Mouse (Mus musculus): Measurements from ENCODE around the gene Itpk1.

Itpk1 gene

DNA sequence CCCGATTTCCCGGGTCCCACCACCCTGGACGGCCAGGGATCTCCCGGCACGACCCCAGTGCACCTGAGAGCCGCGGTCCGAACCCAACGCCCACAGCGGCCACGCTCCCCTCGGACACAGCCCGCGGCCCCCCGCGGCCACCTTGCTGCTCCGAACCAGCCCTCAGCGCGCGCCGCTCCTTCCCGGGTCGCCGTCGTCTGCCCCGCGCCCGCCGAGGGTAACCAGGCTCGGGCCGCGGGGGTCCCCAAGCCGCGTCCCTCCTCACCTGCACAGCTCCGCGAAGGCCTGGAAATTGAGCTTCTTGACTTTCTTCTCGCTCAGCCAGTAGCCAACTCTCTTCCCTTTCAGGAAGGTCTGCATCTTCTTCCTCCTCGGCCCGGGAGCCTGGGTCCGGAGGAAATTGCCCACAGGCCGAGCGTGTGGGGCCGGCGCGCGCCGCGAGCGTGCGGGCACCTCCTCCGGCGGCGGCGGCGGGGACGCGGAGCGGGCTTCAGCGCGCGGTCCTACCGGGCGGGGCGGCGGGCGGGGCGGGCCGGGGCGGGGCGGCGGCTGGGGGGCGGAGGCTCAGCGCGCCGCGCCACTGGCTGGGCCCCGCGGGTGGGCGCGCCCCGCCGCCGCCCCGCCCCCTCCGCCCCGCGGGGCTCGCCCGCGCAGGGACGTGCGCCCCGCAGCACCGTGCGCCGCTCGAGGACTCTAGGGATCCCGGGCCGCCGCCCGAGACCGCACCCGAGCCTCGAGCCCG lies at the start of gene Itpk1:
TSS of gene Itpk1 (minus strand) at position 474 of the 742 bp plus-strand sequence.
- peak; percentile 83 for DNase-seq

DNA sequence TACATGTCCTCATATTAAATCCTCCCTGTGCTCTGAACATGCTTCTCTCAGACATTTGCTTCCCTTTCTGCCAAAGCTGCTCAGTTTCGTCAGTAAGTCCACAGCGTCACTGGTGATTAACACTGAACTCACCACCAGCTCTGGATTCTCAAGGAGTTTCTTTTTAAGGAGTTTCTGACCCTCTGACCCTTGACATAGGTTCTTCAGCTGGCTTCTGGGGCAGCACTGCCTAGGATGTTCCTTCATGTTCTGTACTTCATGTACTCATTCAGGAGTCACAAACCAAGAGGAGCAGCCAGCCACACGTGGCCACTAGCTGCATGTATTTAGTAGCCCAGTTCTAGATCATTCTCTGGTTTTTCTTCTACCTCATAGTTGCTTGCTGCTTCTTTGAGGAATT lies 43.5 kb upstream of the Itpk1 start:
- no peak for DNase-seq

DNA sequence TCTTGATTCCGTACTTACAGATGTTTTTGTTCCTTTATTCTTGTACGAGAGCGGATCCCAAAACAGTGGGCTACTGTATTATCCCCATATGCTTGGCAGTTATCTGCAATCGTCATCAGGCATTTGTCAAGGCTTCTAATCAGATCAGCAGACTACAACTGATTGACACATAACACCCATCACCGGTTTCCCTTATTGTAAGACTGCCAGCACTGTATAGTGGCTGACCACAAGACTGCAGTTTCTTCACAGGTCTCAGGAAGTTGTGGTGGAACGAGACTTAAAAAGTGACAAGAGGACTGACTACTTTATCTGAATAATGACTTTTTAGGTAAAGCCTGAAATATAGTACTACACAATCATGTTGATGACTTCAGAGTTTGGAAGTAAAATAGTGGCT lies 40.1 kb upstream of the Itpk1 start:
- DNase-seq = no peak

DNA sequence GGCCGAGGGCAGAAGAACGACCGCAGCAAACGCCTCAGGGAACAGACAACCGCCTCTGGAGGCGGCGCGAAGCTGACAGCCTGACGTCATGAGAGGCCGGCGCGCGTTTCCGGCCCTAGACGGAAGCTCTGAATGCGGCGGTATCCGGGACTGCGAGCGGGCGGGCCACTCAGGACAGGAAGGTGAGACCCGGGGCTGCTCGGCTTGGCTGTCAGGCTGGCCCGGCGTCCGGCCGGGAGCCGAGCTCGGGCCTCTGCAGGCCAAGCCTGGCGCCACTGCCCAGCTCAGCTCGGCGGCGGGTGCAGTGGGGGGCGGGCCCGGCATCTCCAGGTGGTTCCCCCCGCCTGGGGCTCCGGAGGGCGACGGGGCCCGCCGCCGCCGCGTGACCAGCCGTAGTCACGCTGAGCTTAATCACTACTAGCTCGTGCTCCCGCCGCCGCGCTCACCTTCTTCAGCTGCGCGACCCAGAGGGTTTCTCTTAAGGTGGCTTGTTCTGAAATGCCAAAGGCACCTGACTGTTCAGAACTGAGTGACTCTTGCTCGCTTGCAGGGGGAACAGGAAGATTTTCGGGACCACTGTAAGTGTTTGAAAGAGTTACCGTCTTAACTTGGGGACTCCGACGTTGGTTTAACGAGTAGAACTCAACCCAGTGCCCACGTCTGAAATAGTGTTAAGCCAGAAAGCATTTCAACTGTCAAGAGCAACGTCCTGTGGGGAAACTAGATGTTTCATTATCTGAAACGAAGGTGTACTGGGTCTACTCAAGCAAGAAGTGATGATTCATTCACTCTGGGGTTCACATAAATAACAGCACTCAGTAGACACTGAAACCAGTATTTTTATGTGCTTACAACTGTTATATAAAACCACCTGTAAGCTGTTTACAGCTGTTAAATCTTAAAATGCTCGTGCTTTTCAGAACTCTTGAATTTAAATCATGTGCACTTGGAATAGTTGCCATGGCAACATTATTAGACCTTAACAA lies 39.2 kb upstream of the Itpk1 start, which contains the start of the genes Moap1 and Tmem251:
TSS of gene Moap1 (minus strand) at position 73 of the 986 bp plus-strand sequence.
TSS of gene Tmem251 (plus strand) at position 174 of the 986 bp plus-strand sequence.
- peak; percentile 95 for DNase-seq

DNA sequence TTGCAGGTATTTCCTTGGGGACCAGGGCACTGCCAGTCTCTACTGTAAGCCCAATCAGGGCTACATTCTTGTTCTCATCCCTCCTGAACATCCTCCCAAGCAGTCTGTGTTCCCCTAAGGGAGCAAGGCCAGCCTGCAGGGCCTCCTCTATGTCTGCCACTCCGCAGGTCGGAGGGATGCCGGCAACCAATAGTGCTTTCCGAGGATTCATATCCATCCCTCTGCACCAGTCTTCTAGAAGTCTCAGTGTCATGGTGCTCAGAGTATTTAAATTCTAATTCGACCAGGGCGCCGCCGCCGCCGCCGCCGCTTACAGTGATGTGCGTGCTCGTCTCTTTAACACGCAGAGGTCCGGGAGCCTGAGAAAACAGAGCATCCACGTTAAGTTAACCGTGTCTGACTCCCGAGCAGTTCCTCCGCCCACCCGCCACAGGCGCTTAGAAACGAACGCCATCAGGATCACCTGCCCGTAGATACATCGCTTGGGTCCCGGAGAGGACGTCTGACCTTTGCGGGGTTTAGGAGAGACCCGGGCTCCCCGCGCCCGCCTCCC lies 38.4 kb upstream of the Itpk1 start:
- DNase-seq = no peak

DNA sequence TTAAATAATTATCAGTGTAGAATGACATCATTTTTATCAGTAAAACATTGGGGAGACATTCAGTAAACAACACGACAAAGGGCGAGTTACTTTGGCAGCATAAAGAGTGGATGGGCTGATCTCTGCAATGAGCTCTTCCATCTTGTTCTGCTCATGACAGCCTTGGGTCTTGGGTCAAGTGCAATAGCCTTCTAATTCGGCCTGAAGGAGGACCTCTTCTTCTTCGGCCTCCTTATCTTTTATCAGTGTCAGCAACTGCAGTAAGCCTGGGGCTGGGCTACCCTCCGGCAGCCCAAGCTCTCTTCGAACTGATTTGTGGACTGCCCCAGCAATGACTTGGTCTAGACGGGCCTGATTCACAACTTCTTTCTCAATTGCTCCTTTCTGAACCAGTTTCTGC lies 37.3 kb upstream of the Itpk1 start:
- DNase-seq = no peak

DNA sequence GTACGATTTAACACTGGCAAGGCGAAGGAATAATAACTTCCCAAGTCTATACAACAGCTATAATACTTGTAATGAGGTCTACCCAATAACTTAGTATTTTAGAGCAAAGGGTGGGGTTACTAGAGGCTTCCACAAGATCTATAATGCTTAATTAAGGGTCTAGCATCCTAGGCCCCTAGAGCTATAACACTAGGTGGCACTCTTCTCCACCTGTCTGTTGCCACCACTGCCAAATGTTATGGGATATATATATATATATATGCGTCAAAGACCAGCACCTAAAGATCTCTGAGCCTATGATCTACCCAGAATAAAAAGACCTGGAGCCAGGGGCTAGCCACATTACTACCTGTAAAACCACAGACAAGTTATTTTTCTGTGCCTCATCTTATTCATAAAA lies 35.6 kb upstream of the Itpk1 start:
- DNase-seq = peak; percentile 37

DNA sequence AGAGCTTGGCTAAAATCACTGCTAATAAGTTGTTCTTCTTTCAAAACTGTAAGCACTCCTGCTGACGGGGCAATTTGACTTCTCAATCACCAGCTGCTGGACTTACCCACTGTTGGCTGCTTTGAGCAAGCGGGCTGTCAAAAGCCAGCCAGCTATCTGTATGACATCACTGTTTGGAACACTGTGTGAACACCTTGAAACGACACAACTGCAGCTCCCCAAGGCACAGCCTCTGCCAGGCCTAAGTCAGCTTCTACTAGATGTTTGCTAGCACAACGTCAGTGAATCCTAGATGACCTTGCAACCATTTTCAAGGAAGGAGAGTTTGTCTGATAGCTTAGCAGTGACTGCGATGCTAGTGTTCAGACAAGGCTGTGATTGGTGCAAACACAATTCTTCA lies 34.4 kb upstream of the Itpk1 start:
- DNase-seq = no peak

DNA sequence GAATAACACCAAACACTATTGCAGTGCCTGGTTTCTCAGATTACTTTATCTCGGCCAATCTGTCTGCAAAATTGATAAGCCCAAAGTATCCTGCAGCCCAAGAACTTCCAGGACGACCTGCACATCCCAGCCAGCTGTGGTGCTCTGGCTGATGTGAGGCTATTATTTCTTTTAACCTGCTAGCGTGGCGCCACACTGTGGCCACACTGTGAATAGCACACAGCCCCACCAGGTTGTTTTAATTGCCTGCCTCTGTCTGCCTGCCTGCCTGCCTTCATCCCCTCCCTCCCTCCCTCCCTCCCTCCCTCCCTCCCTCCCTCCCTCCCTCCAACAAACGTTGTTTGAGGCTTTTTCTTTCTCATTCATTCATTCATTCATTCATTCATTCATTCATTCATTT lies 28.7 kb upstream of the Itpk1 start:
- DNase-seq = peak; percentile 72

DNA sequence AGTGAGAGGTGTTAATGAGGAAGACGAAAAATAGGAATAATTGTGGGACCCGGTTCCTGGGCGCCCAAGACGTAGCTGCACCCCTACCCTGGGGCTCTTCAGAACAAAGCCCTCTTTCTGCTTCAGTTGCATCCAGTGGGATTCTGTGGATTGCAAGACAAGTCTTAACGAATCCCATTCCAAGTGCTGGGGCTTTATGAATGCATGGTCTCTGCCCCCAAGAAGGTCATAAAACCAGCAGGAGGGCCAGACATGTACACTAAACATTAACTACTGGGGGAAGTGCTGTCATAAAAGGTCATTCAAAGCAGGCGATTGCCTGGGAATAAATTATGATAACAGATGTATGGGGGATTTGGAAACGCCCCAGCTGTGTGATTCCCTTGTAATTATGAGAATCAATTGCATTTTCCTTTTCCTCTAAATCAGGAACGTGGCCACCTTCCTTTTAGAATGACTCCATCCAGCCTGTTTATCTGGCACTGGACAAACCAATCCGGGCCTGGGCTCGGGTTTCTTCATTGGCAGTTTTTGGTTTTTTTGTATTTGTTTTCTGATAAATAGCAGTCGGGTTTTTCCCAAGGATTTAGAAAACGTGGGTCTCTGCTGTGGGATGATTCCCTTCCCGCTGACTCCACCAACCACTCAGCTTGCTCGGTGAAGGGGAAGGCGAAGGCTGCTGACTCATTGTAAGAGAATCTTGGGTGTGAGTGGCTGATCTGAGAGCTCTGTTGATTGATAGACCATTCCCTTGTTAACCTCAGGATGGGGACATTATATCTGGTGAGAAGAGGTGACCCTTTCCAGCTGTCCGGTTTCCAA lies 26.3 kb upstream of the Itpk1 start:
- peak; percentile 63 for DNase-seq

DNA sequence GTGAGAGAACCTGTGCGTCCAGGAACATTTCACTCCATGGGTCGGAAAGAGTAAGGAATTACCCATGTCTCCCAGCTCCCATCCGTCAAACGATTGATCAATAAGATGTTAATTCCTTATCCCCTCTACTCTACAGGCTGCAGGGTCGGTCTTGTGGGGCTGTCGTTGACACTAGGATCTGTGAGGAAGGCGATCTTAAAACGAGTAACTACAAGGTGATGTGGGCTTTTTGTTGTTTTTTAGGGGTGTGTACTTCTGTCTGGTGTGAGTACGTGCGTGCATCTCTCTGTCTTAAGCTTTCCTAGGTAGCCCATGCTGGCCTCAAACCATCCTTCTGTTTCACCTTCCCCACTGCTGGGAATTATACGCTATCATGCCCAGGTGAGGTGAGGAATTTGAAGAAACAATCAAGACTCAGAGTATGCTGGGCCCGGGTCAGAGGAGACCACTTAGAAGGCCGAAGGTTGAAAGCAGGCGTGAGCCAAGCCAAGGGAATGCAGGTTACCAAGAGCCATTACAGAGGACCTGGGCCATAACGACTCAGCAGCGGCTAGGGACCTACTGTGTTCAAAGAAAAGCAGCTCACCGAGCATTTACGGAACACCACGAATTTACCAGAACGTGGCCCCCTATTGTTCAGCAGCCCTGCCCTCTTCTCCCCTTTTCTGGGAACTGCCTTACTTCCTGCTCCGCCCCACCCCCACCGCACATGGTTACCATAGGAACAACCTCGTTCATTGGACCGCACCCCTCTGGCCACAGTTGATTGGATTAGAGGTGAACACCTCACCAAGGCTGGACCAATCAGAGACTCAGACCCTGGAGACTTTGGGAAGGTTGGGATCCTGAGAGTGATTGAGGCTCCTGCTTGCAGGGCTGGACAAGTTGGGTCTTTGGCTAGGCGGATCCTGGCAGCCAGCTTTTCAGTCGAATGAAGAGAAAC lies 25.4 kb upstream of the Itpk1 start:
- DNase-seq = peak; percentile 95

DNA sequence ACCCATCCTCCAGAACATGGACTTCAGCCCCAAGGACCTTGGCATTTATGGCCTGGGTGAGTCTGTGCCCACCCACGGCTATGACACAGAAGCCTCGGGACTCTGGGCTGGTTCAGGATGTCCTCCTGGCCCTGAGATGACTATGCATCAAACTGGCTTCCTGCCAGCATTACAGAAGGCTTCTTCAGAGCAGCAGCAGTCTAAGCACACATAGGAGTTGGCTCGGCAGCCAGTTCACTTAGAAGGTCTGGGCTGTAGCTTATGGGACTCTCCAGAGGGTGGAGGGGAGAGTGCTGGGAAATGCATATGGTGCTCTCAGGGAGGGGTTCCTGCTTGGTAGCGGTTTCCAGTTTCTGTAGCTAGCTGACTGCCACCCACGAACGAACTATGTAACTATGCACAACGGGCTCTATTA lies 21.0 kb upstream of the Itpk1 start:
- DNase-seq = no peak

DNA sequence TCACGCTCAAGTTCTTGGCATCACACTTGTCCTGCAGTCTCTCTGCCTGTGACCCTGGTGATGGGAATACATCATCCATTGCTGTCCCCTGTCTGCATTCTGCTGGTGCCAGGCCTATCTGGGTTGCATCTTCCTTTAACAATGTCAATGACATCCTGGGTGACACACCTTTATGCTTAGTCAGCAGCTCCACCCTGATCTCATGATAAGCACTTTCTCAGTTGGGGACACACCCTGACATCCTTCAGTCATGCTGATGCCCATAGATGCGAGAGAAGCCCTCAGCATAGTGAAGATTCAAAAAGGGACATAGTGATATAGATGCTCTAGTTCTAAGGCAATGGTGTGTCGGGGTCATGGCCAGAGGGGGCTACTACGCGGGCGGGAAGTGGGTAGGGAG lies 20.4 kb upstream of the Itpk1 start:
- no peak for DNase-seq

DNA sequence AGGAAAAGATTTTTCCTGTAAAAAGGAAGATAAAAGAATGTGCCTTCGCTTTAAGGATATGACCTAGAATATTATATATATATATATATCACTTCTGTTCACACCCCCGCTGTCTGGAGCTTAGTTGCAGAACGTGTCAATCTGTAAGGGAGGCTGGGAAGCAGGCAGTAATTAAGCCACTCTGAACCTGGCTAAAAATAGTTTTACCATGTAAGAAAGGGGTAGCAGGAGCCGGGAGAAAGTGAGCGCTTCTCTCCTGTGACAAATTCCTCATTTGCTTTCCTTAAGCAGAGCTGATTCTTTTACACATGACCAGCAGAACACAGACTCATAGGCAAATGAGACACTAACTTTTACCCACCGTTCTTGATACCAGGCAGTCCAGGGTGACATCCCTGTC lies 19.1 kb upstream of the Itpk1 start:
- DNase-seq = no peak

DNA sequence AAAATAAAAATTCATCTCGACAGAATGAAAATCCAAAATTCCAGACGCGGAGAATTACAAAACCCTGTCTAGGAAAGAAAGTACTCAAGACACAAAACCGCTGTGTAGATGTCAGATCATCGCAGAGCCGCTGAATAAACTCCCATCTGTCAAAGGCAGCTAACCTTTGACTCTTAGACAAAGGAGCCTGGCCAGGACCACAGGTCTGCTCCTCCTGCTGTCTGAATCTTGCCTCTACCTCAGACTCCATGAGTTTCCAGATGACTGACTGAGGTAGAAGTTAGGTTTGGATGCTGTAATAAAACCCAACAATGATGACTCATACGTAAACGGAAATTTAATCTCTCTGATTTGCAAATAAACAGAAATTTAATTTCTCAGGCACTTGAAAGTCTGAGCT lies 18.2 kb upstream of the Itpk1 start:
- no peak for DNase-seq

DNA sequence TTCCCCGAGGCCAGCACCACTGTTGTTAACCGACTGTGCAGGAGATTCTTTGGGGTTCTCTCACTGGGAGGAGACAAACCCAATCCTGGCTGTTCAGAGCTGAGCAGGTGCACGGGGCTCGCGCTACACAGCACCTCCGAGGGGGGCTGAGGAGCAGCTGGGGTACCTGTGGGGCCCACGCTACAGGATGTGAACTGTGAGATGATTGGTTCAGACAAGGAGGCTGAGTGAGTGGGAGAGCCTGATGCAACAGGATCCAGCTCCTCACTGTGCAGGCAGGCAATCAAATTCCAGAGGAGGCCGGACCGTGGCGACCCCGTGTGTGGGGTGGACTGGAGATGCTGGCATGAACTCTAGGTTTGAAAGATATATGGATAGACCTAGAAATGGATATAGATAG lies 17.7 kb upstream of the Itpk1 start:
- no peak for DNase-seq

DNA sequence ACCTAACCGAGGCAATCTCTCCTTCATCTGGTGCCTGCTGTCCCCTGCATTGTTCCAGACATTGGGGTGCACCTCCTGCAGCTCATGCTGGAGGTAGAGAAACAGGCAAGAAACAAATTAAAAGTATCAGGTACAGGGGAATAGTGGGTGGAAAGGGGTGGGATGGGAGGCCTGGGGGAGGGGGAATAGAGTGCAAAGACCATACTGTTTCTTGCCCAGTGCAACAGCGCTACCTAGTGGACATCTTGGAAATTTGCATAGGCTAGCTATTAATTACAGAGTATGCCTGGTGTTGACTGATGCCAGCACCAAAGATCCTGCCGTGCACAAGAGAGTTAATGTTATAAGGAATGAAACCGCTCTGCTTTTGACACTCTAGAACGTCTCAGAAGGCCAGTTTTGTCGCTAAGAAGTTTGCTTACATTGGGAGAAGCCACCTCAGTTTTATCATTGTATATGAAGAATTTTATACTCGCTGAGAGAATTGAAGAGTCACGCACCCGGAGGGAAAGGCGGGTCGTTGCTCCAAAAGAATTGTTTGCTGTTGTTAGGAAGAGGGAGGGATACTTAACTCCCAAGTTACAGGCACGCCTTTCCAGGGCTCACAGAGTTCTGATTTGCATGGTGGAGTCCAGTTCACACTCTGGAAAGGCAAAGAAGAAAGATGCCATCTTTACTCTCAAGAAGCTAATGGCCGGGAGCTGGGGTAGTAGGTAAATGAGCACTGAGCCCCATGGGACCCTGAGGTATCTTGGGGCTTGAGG lies 15.0 kb upstream of the Itpk1 start:
- peak; percentile 78 for DNase-seq

DNA sequence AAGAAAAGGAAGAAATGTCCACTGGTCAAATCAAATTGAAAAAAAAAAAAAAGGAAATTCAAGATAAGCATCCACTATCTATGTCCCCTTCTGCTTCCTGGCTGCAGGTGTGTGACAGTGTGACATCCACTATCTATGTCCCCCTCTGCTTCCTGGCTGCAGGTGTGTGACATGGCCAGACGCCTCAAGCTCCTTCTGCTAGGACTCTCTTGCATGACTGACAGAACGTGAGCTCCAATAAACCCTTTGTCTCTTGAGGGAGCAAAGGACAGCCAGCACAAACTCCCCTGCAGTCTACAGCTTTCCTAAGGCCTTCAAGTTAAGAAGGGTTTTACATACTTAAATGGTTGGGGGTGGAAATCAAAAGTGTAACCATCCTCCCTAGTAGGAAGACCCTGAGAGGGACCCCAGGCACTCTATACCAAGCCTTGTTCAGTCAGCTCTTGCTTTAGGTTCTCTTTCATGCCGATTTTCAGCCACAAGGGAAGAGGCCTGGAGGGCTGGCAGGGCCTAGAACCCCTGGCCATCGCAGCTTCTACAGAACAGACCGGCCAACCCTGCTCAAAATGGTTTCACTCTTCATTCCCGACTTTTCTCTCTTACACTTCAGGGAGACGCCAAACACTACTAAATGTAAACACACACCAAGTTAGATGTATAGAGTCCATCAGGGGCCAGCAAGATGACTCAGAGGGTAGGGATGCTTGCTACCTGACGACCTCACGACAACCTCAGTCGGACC lies 10.1 kb upstream of the Itpk1 start:
- no peak for DNase-seq

DNA sequence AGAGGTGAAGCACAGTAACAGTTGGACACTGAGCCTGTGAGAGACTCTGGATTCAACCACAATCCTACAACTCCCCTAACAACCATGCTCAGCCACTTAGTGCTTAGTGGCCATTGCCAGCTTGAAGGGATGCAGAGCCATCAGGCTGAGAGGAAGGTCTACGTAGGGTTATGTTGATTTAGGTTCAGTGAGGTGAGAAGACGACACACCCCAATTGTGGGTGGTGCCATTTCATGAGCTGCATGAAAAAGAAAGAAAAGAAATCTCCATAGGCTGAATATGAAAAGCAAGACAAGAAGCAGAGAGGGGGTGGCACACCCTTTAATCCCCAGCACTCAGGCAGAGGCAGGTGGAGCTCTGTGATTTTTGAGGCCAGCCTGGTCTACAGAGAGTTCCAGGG lies 9.4 kb upstream of the Itpk1 start:
- DNase-seq = no peak

All from embryo, embryonic 11 days (tissue).